Mouse (Mus musculus) right cerebral cortex, postnatal 10 days (tissue): Measurements from ENCODE around the gene Dlg2.
A peak's percentile ranks its signal among the peaks of the same experiment; 100 is the strongest.
"Not testable (repeated sequence)": the region's sequence is repeated elsewhere in the genome, so short reads cannot be mapped to it uniquely, and the experiment has no call there.

Experiments
- DNase-seq, 2 experiments: peaks; one replicate each; pipeline ENCODE4 v3.0.0; 2021; ENCODE audit warnings: low spot score in 2 of 2

The Dlg2 gene

GRCm38 (mm10) chr7:90825640-90826039 is 349.2 kb downstream of the Dlg2 start:
- DNase-seq, result peak in 1 of 2 experiments; percentile 33

- DNase-seq, result peak in 1 of 2 experiments; percentile 36
Observed at GRCm38 (mm10) chr7:90841276-90841675, 364.8 kb downstream of the Dlg2 start.

GRCm38 (mm10) chr7:90843345-90844293 is 367.1 kb downstream of the Dlg2 start:
- peak; percentile 30 to 39 for DNase-seq

- not testable (repeated sequence) for DNase-seq
Observed at GRCm38 (mm10) chr7:90876796-90877195, 400.3 kb downstream of the Dlg2 start.

GRCm38 (mm10) chr7:90882740-90883139 is 406.3 kb downstream of the Dlg2 start:
- DNase-seq, result no peak

GRCm38 (mm10) chr7:90886396-90887006 is 410.0 kb downstream of the Dlg2 start:
- DNase-seq, result peak; percentile 23 to 28

- peak; percentile 63 to 64 for DNase-seq
Observed at GRCm38 (mm10) chr7:90887007-90887720, 410.7 kb downstream of the Dlg2 start.

- DNase-seq, result peak; percentile 42 to 78
Observed at GRCm38 (mm10) chr7:90927441-90927840, 451.0 kb downstream of the Dlg2 start.

GRCm38 (mm10) chr7:90940726-90941125 is 464.3 kb downstream of the Dlg2 start:
- peak; percentile 26 to 32 for DNase-seq

- peak in 1 of 2 experiments; percentile 38 for DNase-seq
Observed at GRCm38 (mm10) chr7:90947073-90947472, 470.6 kb downstream of the Dlg2 start.

GRCm38 (mm10) chr7:90949212-90949611 is 472.7 kb downstream of the Dlg2 start:
- peak; percentile 37 to 60 for DNase-seq

GRCm38 (mm10) chr7:90977241-90977640 is 500.8 kb downstream of the Dlg2 start:
- DNase-seq, result no peak

GRCm38 (mm10) chr7:90982069-90982468 is 505.6 kb downstream of the Dlg2 start:
- no peak for DNase-seq

GRCm38 (mm10) chr7:91010655-91011054 is 534.2 kb downstream of the Dlg2 start:
- DNase-seq, result no peak

GRCm38 (mm10) chr7:91044998-91045741 is 568.7 kb downstream of the Dlg2 start:
- peak; percentile 26 to 63 for DNase-seq

- DNase-seq, result no peak
Observed at GRCm38 (mm10) chr7:91045742-91046098, 569.2 kb downstream of the Dlg2 start.

- peak in 1 of 2 experiments; percentile 24 for DNase-seq
Observed at GRCm38 (mm10) chr7:91063297-91064040, 587.0 kb downstream of the Dlg2 start.

GRCm38 (mm10) chr7:91071751-91072707 is 595.6 kb downstream of the Dlg2 start:
- peak in 1 of 2 experiments; percentile 48 for DNase-seq

- no peak for DNase-seq
Observed at GRCm38 (mm10) chr7:91086071-91086470, 609.6 kb downstream of the Dlg2 start.
